Mouse (Mus musculus): Measurements from ENCODE around the gene Dtd1. TPM values are rescaled to one million over a fixed set of nuclear protein-coding genes. Genes with fewer than 3 reads are reported as not detected.

The Dtd1 gene
- total and polyA plus RNA-seq, 3 experiments = 32.5 to 36.0 TPM; not detected in 1

- no peaks in the 10 kb centered on the region for H3K79me2 ChIP-seq (ENCODE audit: control insufficient read depth, insufficient read depth, low read length, poor library complexity)
- no peaks in the 10 kb centered on the region for H3K27me3 ChIP-seq (ENCODE audit: control insufficient read depth in 1 of 2, insufficient read depth in 2 of 2, low read length in 2 of 2)
- H3K4me1 ChIP-seq (ENCODE audit: control insufficient read depth in 1 of 2, insufficient read depth in 2 of 2, low read length in 2 of 2) = no peaks in the 10 kb centered on the region
- no peak overlapping the region for H3K27ac ChIP-seq (ENCODE audit: control insufficient read depth, low read depth, low read length)
- TF ChIP-seq SIN3A (IDR thresholded peaks at IDR 0.05; ENCODE audit: low read length) (no peak), TCF12 (IDR thresholded peaks at IDR 0.05; ENCODE audit: low read depth, low read length) (no peak), MAFK (IDR thresholded peaks at IDR 0.05; ENCODE audit: borderline replicate concordance, low read depth, low read length) (no peak), MYB (IDR thresholded peaks at IDR 0.05; ENCODE audit: low read depth, low read length) (no peak), POLR2AphosphoS5 (IDR thresholded peaks at IDR 0.05; ENCODE audit: borderline replicate concordance, low read depth, low read length) (no peak), MAX (IDR thresholded peaks at IDR 0.05; ENCODE audit: low read length) (no peak), ZNF384 (IDR thresholded peaks at IDR 0.05; ENCODE audit: low read depth, low read length) (no peak), NELFE (IDR thresholded peaks at IDR 0.05; ENCODE audit: low read depth, low read length) (no peak), MEF2A (IDR thresholded peaks at IDR 0.05; ENCODE audit: extremely low read depth, insufficient replicate concordance, low read depth, low read length, poor library complexity, severe bottlenecking) (no peak), POLR2AphosphoS2 (IDR thresholded peaks at IDR 0.05; ENCODE audit: low read length) (no peak), JUND (IDR thresholded peaks at IDR 0.05; ENCODE audit: low read depth, low read length) (no peak)
- H3K36me3 ChIP-seq (ENCODE audit: control insufficient read depth in 1 of 2, insufficient read depth in 2 of 2, low read length in 2 of 2) = no peaks in the 10 kb centered on the region
- no peak for DNase-seq (ENCODE audit: low read depth, low spot score)
- H3K4me3 ChIP-seq (ENCODE audit: control insufficient read depth in 1 of 2, insufficient read depth in 1 of 2, low read depth in 2 of 2, low read length in 2 of 2) = no peak overlapping the region
- H3K9me3 ChIP-seq (replicated peaks; ENCODE audit: insufficient read depth, low read length) = no peaks in the 10 kb centered on the region
- H3K9ac ChIP-seq (ENCODE audit: control insufficient read depth, low read depth, low read length, poor library complexity, severe bottlenecking) = no peak overlapping the region
Measured at GRCm38 (mm10) chr2:144694923-144695322, 95.2 kb downstream of the Dtd1 start.

DNA sequence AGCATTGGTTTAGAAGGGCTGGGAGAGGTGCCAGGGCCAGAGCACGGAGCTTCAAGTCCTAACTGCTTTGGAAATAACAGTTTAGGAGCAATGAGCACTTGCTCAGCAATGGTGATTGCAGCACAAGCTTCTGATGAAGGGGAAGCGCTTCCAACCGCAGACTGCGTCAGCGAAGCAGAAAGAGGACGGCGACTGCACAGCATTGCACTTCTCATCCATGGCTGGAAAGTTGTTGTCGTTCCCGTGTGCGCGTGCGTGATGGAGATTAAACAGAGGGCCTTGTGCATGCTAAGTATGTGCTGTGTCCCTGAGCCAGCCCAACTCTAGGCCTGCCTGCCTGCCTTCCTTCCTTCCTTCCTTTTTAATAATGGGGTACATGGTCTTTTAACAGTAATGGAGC lies 98.3 kb downstream of the Dtd1 start:
- Histone ChIP-seq H3K9me3 (replicated peaks; ENCODE audit: insufficient read depth, low read length) (no peaks in the 10 kb centered on the region), H3K4me3 (ENCODE audit: control insufficient read depth in 1 of 2, insufficient read depth in 1 of 2, low read depth in 2 of 2, low read length in 2 of 2) (no peak overlapping the region), H3K27ac (ENCODE audit: control insufficient read depth, low read depth, low read length) (no peak overlapping the region), H3K79me2 (ENCODE audit: control insufficient read depth, insufficient read depth, low read length, poor library complexity) (no peaks in the 10 kb centered on the region), H3K4me1 (ENCODE audit: control insufficient read depth in 1 of 2, insufficient read depth in 2 of 2, low read length in 2 of 2) (no peaks in the 10 kb centered on the region), H3K27me3 (ENCODE audit: control insufficient read depth in 1 of 2, insufficient read depth in 2 of 2, low read length in 2 of 2) (no peaks in the 10 kb centered on the region), H3K36me3 (ENCODE audit: control insufficient read depth in 1 of 2, insufficient read depth in 2 of 2, low read length in 2 of 2) (no peaks in the 10 kb centered on the region), H3K9ac (ENCODE audit: control insufficient read depth, low read depth, low read length, poor library complexity, severe bottlenecking) (no peak overlapping the region)
- TF ChIP-seq ZKSCAN1 (IDR thresholded peaks at IDR 0.05; ENCODE audit: low read depth, low read length) = no peak
- no peak for TF ChIP-seq TBP (IDR thresholded peaks at IDR 0.05; ENCODE audit: low read depth, low read length)
- no peak for TF ChIP-seq MEF2A (IDR thresholded peaks at IDR 0.05; ENCODE audit: extremely low read depth, insufficient replicate concordance, low read depth, low read length, poor library complexity, severe bottlenecking)
- TF ChIP-seq ZMIZ1 (IDR thresholded peaks at IDR 0.05; ENCODE audit: low read depth, low read length) = no peak
- no peak for TF ChIP-seq MYC (IDR thresholded peaks at IDR 0.05; ENCODE audit: low read depth, low read length)
- no peak for TF ChIP-seq ELF1 (IDR thresholded peaks at IDR 0.05; ENCODE audit: low read depth, low read length)
- TF ChIP-seq MXI1 (IDR thresholded peaks at IDR 0.05; ENCODE audit: low read depth, low read length) = no peak
- no peak for TF ChIP-seq ETS1 (IDR thresholded peaks at IDR 0.05; ENCODE audit: low read depth, low read length)
- TF ChIP-seq SMC3 (IDR thresholded peaks at IDR 0.05; ENCODE audit: low read depth, low read length) = no peak
- no peak for TF ChIP-seq MAFK (IDR thresholded peaks at IDR 0.05; ENCODE audit: borderline replicate concordance, low read depth, low read length)
- TF ChIP-seq RCOR1 (IDR thresholded peaks at IDR 0.05; ENCODE audit: low read depth, low read length) = no peak
- TF ChIP-seq BHLHE40 (IDR thresholded peaks at IDR 0.05; ENCODE audit: borderline replicate concordance, low read depth, low read length) = no peak
- no peak for TF ChIP-seq RAD21 (IDR thresholded peaks at IDR 0.05; ENCODE audit: low read depth, low read length)
- TF ChIP-seq USF2 (IDR thresholded peaks at IDR 0.05; ENCODE audit: borderline replicate concordance in 1 of 2, insufficient read depth in 1 of 2, low read depth in 1 of 2, low read length in 2 of 2) = no peak
- TF ChIP-seq EP300 (IDR thresholded peaks at IDR 0.05; ENCODE audit: low read depth in 1 of 2, low read length in 2 of 2) = no peak
- TF ChIP-seq POLR2A (IDR thresholded peaks at IDR 0.05; ENCODE audit: control insufficient read depth in 1 of 2, insufficient read depth in 1 of 2, low read depth in 1 of 2, low read length in 2 of 2, poor library complexity in 1 of 2) = no peak
- no peak for DNase-seq (ENCODE audit: low read depth, low spot score)

Data from MEL (cell line).